Mouse (Mus musculus) forebrain, embryonic 15.5 days (tissue): Measurements from ENCODE around the gene Ralgps2. TPM values are rescaled to one million over a fixed set of nuclear protein-coding genes. Genes with fewer than 3 reads are reported as not detected.

Experiments used
- ATAC-seq: fragments of 200-750 bp; cut with Nextera tagmentation; replicated peaks from 2 replicates; pipeline ENCODE4 v1.8.0; 2017; ENCODE audit warnings: mild to moderate bottlenecking, moderate TSS enrichment, moderate library complexity
- H3K27ac ChIP-seq: fragments of 300-500 bp; sonication (generic); replicated peaks from 2 replicates; pipeline ENCODE4 v1.5.1; 2015; ENCODE audit warnings: mild to moderate bottlenecking, inconsistent platforms
- H3K27me3 ChIP-seq: fragments of 300-500 bp; sonication (generic); 2 replicates; pipeline ENCODE4 v1.6.1; 2015; ENCODE audit warnings: inconsistent platforms
- H3K36me3 ChIP-seq: fragments of 300-500 bp; sonication (generic); 2 replicates; pipeline ENCODE4 v1.6.1; 2015; ENCODE audit warnings: mild to moderate bottlenecking, inconsistent platforms
- H3K4me1 ChIP-seq: fragments of 300-500 bp; sonication (generic); 2 replicates; pipeline ENCODE4 v1.6.1; 2015; ENCODE audit warnings: inconsistent platforms
- H3K4me2 ChIP-seq: fragments of 300-500 bp; sonication (generic); replicated peaks from 2 replicates; pipeline ENCODE4 v1.6.1; 2015; ENCODE audit warnings: mild to moderate bottlenecking, inconsistent platforms
- H3K4me3 ChIP-seq: fragments of 300-500 bp; sonication (generic); 2 replicates; pipeline ENCODE4 v1.5.1; 2015; ENCODE audit warnings: mild to moderate bottlenecking, inconsistent platforms
- H3K9ac ChIP-seq: fragments of 300-500 bp; sonication (generic); replicated peaks from 2 replicates; pipeline ENCODE4 v1.6.1; 2015; ENCODE audit warnings: mild to moderate bottlenecking, inconsistent platforms
- H3K9me3 ChIP-seq: fragments of 300-500 bp; sonication (generic); 2 replicates; pipeline ENCODE4 v1.6.1; 2016; ENCODE audit warnings: inconsistent platforms
- WGBS: fragments of 180-500 bp; shearing (Covaris S2); methylation state at CpG from one replicate; pipeline ENCODE4 v1.1.7; 2015; ENCODE audit warnings: mixed read lengths; 5-methylcytosine and 5-hydroxymethylcytosine counted together
- polyA plus RNA-seq: library from polyadenylated mRNA; unstranded; fragments of >200 nt; fragmentation: Nextera tagmentation; extraction: Ambion mirVana; gene quantifications from 2 replicates; pipeline ENCODE4 v1.2.1, GENCODE M21; 2015

Gene Ralgps2
- polyA plus RNA-seq, 1 experiment from 2014 or later = 139 TPM

GRCm38 (mm10) chr1:156914942-156915341 lies 24.5 kb downstream of the Ralgps2 start:
- no peak overlapping the region for H3K27ac ChIP-seq
- no peak overlapping the region for H3K4me3 ChIP-seq
- no peak for ATAC-seq
- H3K4me2 ChIP-seq = no peak overlapping the region
- no peak overlapping the region for H3K9ac ChIP-seq
- H3K36me3 ChIP-seq = no peaks in the 10 kb centered on the region
- WGBS = 77% methylated on average over 5 of the region's 5 CpGs
- peaks cover 16% of the 10 kb centered on the region for H3K4me1 ChIP-seq
- no peaks in the 10 kb centered on the region for H3K9me3 ChIP-seq
- H3K27me3 ChIP-seq = no peaks in the 10 kb centered on the region

DNA sequence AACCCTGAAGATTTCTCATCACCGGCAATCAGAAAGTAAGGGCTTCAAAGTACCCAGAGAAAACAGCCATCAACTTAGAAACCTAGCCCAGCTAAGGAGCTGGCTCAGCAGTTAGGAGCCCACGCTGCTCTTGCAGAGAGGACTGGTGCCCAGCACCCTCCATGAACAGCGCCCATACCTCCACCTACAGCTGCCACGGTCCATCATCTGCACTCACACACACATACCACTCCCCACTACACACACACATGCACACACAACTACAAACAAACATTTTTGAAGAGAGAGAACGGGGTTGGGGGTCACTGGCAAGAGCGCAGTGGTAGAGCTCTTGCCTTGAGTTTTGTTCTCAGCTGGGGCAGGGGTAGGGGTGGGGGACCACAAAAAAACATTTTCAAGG lies 26.2 kb downstream of the Ralgps2 start:
- ATAC-seq = no peak
- Histone ChIP-seq H3K9ac (no peak overlapping the region), H3K27ac (no peak overlapping the region), H3K9me3 (no peaks in the 10 kb centered on the region), H3K27me3 (no peaks in the 10 kb centered on the region), H3K4me3 (no peak overlapping the region), H3K36me3 (no peaks in the 10 kb centered on the region), H3K4me2 (no peak overlapping the region), H3K4me1 (peaks cover 12% of the 10 kb centered on the region)
- WGBS = 89% methylated on average over 6 of the region's 6 CpGs

DNA sequence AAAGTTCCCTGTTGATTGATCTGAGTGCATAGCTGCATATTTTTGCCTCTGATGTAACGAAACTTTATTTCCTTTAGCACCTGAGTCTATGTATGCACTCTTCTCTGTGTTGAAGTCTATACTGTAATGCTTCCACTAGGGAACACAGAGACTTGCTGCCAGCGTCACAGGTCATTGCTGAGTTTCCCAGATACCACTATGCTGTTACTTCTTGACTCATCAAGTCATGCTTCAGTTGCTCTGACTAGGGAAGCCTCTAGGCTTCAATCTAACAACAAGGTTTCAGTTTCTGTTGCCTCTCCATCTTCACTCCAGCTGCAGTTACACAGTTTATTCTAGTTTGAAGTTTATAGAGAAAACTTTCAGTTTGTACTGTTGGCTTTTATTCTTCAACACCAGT lies 28.5 kb downstream of the Ralgps2 start:
- no peak for ATAC-seq
- H3K27me3 ChIP-seq = no peaks in the 10 kb centered on the region
- H3K4me3 ChIP-seq = no peak overlapping the region
- H3K4me1 ChIP-seq = peaks cover 2% of the 10 kb centered on the region; the same call in 1 of the 2 replicates
- peaks cover 14% of the 10 kb centered on the region for H3K36me3 ChIP-seq
- H3K9ac ChIP-seq = no peak overlapping the region
- H3K27ac ChIP-seq = no peak overlapping the region
- WGBS = 72% methylated on average over 2 of the region's 2 CpGs
- no peaks in the 10 kb centered on the region for H3K9me3 ChIP-seq
- H3K4me2 ChIP-seq = no peak overlapping the region

DNA sequence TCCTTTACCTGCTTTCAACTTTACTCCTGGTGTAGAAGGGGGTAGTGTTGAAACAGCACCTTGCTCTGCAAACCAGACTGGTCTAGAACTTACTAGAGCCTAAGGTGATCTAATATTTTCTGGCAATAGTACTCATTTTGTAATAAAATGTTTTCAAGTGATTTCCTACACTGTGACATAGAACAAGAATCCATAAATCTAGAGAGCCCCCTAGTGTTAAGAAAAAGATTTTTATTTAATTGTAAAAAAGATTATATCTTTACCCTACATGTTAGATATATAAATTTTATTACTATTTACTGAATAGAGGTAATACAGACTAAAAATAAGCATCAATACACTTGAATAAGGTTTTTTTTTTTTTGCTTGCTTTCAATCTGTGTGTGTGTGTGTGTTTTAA lies 29.6 kb downstream of the Ralgps2 start:
- Histone ChIP-seq H3K4me1 (peaks cover under 1% of the 10 kb centered on the region; the same call in 1 of the 2 replicates), H3K4me2 (no peak overlapping the region), H3K36me3 (peaks cover 14% of the 10 kb centered on the region), H3K4me3 (no peak overlapping the region), H3K27me3 (no peaks in the 10 kb centered on the region), H3K9ac (no peak overlapping the region), H3K27ac (no peak overlapping the region), H3K9me3 (no peaks in the 10 kb centered on the region)
- no peak for ATAC-seq

GRCm38 (mm10) chr1:156909265-156909664 lies 30.2 kb downstream of the Ralgps2 start:
- Histone ChIP-seq H3K4me3 (no peak overlapping the region), H3K9ac (no peak overlapping the region), H3K9me3 (no peaks in the 10 kb centered on the region), H3K27ac (no peak overlapping the region), H3K27me3 (no peaks in the 10 kb centered on the region), H3K4me1 (no peaks in the 10 kb centered on the region), H3K4me2 (no peak overlapping the region), H3K36me3 (peaks cover 14% of the 10 kb centered on the region)
- WGBS = 97% methylated on average over 4 of the region's 4 CpGs
- ATAC-seq = no peak

DNA sequence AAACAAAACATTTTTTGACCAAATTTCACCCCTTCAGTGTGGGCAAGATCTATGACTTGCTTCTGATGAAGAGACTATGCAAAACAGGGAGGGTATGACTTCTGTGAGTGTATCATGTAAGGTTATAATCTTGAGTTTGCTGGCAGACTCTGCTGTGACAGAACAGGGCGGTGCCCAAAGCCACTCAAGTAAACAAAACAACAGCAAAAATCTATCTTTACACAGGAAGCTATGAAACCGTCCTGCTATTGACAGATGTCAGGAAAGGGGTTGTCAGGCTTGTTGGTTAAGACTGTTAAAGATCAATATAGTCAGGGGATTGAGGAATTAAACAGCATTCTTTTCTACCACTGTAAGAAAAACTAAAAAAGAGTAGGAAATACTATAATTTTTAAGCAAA lies 33.8 kb downstream of the Ralgps2 start:
- Histone ChIP-seq H3K4me3 (no peak overlapping the region), H3K4me1 (no peaks in the 10 kb centered on the region), H3K4me2 (no peak overlapping the region), H3K9me3 (no peaks in the 10 kb centered on the region), H3K9ac (no peak overlapping the region), H3K27ac (no peak overlapping the region), H3K36me3 (peaks cover 14% of the 10 kb centered on the region), H3K27me3 (no peaks in the 10 kb centered on the region)
- WGBS = 85% methylated on average over 2 of the region's 2 CpGs
- ATAC-seq = no peak

GRCm38 (mm10) chr1:156903899-156904298 lies 35.5 kb downstream of the Ralgps2 start:
- WGBS = 95% methylated on average over 3 of the region's 3 CpGs
- no peaks in the 10 kb centered on the region for H3K4me1 ChIP-seq
- H3K4me3 ChIP-seq = no peak overlapping the region
- H3K4me2 ChIP-seq = no peak overlapping the region
- no peaks in the 10 kb centered on the region for H3K9me3 ChIP-seq
- H3K9ac ChIP-seq = no peak overlapping the region
- no peak for ATAC-seq
- H3K27ac ChIP-seq = no peak overlapping the region
- peaks cover 26% of the 10 kb centered on the region for H3K36me3 ChIP-seq
- no peaks in the 10 kb centered on the region for H3K27me3 ChIP-seq

GRCm38 (mm10) chr1:156901689-156902088 lies 37.7 kb downstream of the Ralgps2 start:
- H3K4me1 ChIP-seq = no peaks in the 10 kb centered on the region
- H3K27me3 ChIP-seq = no peaks in the 10 kb centered on the region
- no peak overlapping the region for H3K4me3 ChIP-seq
- H3K9ac ChIP-seq = no peak overlapping the region
- 78% methylated on average over 6 of the region's 6 CpGs for WGBS
- H3K36me3 ChIP-seq = peaks cover 21% of the 10 kb centered on the region
- no peak overlapping the region for H3K4me2 ChIP-seq
- H3K27ac ChIP-seq = no peak overlapping the region
- H3K9me3 ChIP-seq = no peaks in the 10 kb centered on the region
- ATAC-seq = no peak

GRCm38 (mm10) chr1:156891561-156891960 lies 47.9 kb downstream of the Ralgps2 start:
- no peaks in the 10 kb centered on the region for H3K27me3 ChIP-seq
- H3K27ac ChIP-seq = no peak overlapping the region
- no peak for ATAC-seq
- WGBS = 94% methylated on average over 4 of the region's 4 CpGs
- no peaks in the 10 kb centered on the region for H3K9me3 ChIP-seq
- peaks cover 12% of the 10 kb centered on the region for H3K36me3 ChIP-seq
- no peaks in the 10 kb centered on the region for H3K4me1 ChIP-seq
- no peak overlapping the region for H3K4me2 ChIP-seq
- no peak overlapping the region for H3K4me3 ChIP-seq
- no peak overlapping the region for H3K9ac ChIP-seq

DNA sequence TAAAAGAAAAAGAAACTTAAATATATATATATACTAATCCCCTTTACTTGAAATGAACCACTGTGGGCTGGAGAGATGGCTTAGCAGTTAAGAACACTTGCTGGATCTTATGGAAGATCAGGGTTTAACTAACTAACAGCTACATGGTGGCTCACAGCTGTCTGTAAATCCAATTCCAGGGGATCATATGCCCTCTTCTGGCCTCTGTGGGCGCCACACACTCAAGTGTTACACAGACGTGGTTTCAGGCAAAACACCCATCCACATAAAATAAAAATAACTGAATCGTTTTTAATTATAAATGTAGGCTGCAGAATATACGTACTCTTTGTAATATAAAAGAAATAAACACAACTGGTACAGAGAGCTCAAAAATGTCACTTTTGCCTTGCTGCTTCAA lies 50.6 kb downstream of the Ralgps2 start:
- no peaks in the 10 kb centered on the region for H3K27me3 ChIP-seq
- H3K4me1 ChIP-seq = no peaks in the 10 kb centered on the region
- no peak for ATAC-seq
- 90% methylated on average over 4 of the region's 4 CpGs for WGBS
- H3K4me3 ChIP-seq = no peak overlapping the region
- no peak overlapping the region for H3K27ac ChIP-seq
- H3K9me3 ChIP-seq = no peaks in the 10 kb centered on the region
- H3K36me3 ChIP-seq = peaks cover 24% of the 10 kb centered on the region
- H3K4me2 ChIP-seq = no peak overlapping the region
- no peak overlapping the region for H3K9ac ChIP-seq

DNA sequence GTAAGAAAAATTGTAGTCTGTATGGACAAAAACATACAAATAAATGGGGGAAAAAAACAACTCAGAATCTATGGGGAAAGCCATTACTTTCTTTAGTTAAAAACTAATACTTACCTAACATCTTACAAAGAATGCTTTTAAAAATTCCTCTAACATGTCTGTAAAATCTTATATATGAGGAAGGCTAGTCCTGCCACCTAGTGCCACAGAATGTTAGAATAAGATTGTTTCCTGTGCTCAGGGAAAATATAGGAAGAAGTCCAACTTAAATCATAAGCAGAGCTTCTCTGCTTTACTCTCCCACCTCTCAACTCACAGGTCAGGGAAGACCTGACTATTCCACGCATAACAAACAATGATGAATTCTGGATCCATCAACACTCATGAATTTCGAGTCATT lies 53.5 kb downstream of the Ralgps2 start:
- ATAC-seq = no peak

DNA sequence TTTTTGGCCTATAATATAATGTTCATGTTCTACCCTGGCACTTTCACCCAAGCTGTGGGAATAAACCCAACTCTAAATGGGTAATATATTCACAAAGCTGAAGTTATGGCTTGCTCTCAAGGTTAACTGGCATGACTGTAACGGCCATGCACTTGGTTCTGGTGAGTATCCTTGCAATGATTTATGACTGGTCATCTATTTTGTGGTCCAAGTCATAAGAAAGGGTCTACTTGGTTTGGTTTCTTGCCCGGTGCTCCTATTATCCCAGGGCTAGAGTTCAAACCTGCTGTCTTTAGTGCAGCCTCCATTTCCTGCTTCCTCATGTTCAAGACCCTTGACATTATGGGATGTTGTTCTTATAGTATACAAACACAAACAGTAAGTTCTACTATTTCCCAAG lies 54.6 kb downstream of the Ralgps2 start:
- H3K9ac ChIP-seq = no peak overlapping the region
- no peaks in the 10 kb centered on the region for H3K4me1 ChIP-seq
- H3K27ac ChIP-seq = no peak overlapping the region
- H3K36me3 ChIP-seq = peaks cover 42% of the 10 kb centered on the region
- WGBS = 92% methylated on average over 2 of the region's 2 CpGs
- ATAC-seq = no peak
- H3K4me3 ChIP-seq = no peak overlapping the region
- no peaks in the 10 kb centered on the region for H3K9me3 ChIP-seq
- no peak overlapping the region for H3K4me2 ChIP-seq
- H3K27me3 ChIP-seq = no peaks in the 10 kb centered on the region

More for the DNA sequence above, 53.5 kb downstream of the Ralgps2 start:
- H3K27ac ChIP-seq = no peak overlapping the region
- H3K36me3 ChIP-seq = peaks cover 42% of the 10 kb centered on the region
- H3K4me2 ChIP-seq = no peak overlapping the region
- 93% methylated on average over 2 of the region's 2 CpGs for WGBS
- no peaks in the 10 kb centered on the region for H3K4me1 ChIP-seq
- no peaks in the 10 kb centered on the region for H3K9me3 ChIP-seq
- H3K9ac ChIP-seq = no peak overlapping the region
- H3K27me3 ChIP-seq = no peaks in the 10 kb centered on the region
- no peak overlapping the region for H3K4me3 ChIP-seq

GRCm38 (mm10) chr1:156870616-156871015 lies 68.8 kb downstream of the Ralgps2 start:
- Histone ChIP-seq H3K4me2 (no peak overlapping the region), H3K27ac (no peak overlapping the region), H3K4me3 (no peak overlapping the region), H3K9ac (no peak overlapping the region), H3K4me1 (no peaks in the 10 kb centered on the region), H3K27me3 (no peaks in the 10 kb centered on the region), H3K9me3 (no peaks in the 10 kb centered on the region), H3K36me3 (peaks cover 12% of the 10 kb centered on the region)
- ATAC-seq = no peak
- WGBS = 92% methylated on average over 4 of the region's 4 CpGs
